Mouse (Mus musculus): Measurements from ENCODE around the gene Cd59b.
"Not testable (repeated sequence)": the region's sequence is repeated elsewhere in the genome, so short reads cannot be mapped to it uniquely, and the experiment has no call there.

DNA sequence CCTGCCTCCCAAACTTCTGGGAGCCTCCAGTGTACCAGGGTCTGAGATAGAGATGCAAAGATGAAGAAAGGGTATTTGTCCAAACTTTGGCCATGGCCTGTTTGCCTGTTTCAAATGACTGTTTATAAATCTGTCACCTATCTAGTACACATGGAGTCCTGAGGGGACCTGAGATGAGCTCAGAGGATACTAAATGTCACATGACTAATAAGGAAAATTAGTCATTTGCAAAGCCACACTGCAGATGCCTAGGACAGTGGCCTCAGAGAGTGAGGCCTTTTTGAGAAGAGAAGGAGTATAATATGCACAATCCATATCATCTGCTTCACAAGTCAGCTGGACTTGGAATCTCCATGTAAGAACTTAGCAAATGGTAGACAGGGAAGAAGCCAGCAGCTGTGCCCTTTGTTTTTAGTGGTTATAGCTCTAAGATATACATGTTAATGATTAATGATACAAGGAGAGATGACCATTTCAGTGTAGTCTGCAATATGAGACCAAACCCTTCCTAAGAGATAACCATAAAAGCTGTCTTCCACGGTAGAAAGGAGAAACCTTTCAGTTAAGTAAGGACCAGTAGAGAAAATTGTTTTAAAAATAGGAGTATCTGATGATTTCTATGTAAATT, 41.6 kb downstream of the Cd59b start:
- not testable (repeated sequence) for TF ChIP-seq POLR2A (IDR thresholded peaks at IDR 0.05; ENCODE audit: low read depth, low read length); CTCF (conservative IDR thresholded peaks at IDR 0.05; ENCODE audit: insufficient read depth, insufficient read length, low read depth, low read length)
